Mouse (Mus musculus) cerebellum, adult 2 months (tissue): Measurements from ENCODE around the gene Amh.

Experiments
- CTCF ChIP-seq: fragments of 200-500 bp; IDR thresholded peaks from 2 replicates; pipeline ENCODE4 v1.5.1; 2011; ENCODE audit warnings: low read depth, mild to moderate bottlenecking, control low read depth, low read length, moderate library complexity, borderline replicate concordance; ENCODE audit not compliant: insufficient read depth
- POLR2A ChIP-seq: fragments of 200-500 bp; IDR thresholded peaks from 2 replicates; pipeline ENCODE4 v1.6.1; 2011; ENCODE audit warnings: low read length, control low read depth, borderline replicate concordance; ENCODE audit not compliant: insufficient read depth

- TF ChIP-seq POLR2A, result no peak
- TF ChIP-seq CTCF, result no peak
Measured at GRCm38 (mm10) chr10:80845055-80845693, 40.1 kb downstream of the Amh start.
